In the genomic region with DNA sequence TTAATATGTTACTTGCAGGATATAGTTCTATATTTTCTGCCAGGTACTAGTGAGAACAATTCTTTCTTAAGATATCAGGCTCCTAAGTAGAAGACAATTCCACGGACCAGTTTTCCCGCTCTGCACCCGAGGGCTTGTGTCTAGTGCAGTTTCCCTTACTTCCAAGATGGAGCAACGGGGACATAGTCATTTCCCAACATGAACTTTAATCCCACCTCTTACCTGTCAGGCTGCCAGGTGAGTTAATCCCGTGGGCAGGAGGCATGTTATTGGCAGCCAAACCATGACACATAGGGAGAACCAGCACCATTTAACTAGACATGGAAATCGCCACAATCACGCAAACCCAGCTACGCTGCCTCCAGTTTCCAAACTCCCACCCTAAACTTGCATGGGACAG, we compare ENCODE assay signal across 31 mouse cellular contexts.
"Had no signal": no experiment of that assay in that cellular context is flagged by ENCODE, and none has a peak within 500 bp of the region (broad histone marks: within the 10 kb centered on the region; RNA-seq: fewer than 3 reads in every experiment).

No protein-coding gene starts in this region.

- H3K9ac ChIP-seq: limb, embryonic 12.5 days; limb, embryonic 13.5 days; limb, embryonic 15.5 days; liver, embryonic 12.5 days; liver, embryonic 13.5 days; liver, embryonic 14.5 days; liver, embryonic 15.5 days; lung, embryonic 14.5 days; lung, embryonic 15.5 days; midbrain, embryonic 12.5 days; midbrain, embryonic 13.5 days; midbrain, embryonic 15.5 days; neural tube, embryonic 12.5 days had no signal

- H3K4me2 ChIP-seq: limb, embryonic 12.5 days; limb, embryonic 13.5 days; limb, embryonic 15.5 days; liver, embryonic 11.5 days; liver, embryonic 12.5 days; liver, embryonic 13.5 days; liver, embryonic 15.5 days; lung, embryonic 14.5 days; lung, embryonic 15.5 days; midbrain, embryonic 11.5 days; midbrain, embryonic 12.5 days; midbrain, embryonic 13.5 days; midbrain, embryonic 15.5 days; neural tube, embryonic 12.5 days had no signal

- H3K27me3 ChIP-seq: limb, embryonic 12.5 days; limb, embryonic 13.5 days; limb, embryonic 15.5 days; liver, embryonic 12.5 days; liver, embryonic 13.5 days; liver, embryonic 15.5 days; lung, embryonic 15.5 days; megakaryocyte, embryonic 14.5 days; midbrain, embryonic 12.5 days; midbrain, embryonic 13.5 days; midbrain, embryonic 15.5 days; neural tube, embryonic 12.5 days had no signal

- H3K9me3 ChIP-seq: limb, embryonic 10.5 days; limb, embryonic 12.5 days; limb, embryonic 13.5 days; limb, embryonic 15.5 days; liver, embryonic 12.5 days; liver, embryonic 15.5 days; lung, embryonic 15.5 days; midbrain, embryonic 10.5 days; midbrain, embryonic 12.5 days; midbrain, embryonic 13.5 days; midbrain, embryonic 15.5 days; neural tube, embryonic 12.5 days had no signal

- H3K4me1 ChIP-seq: limb, embryonic 12.5 days; limb, embryonic 13.5 days; limb, embryonic 15.5 days; liver, embryonic 12.5 days; liver, embryonic 13.5 days; liver, embryonic 15.5 days; lung, embryonic 15.5 days; megakaryocyte, embryonic 14.5 days; midbrain, embryonic 10.5 days; midbrain, embryonic 12.5 days; midbrain, embryonic 13.5 days; midbrain, embryonic 15.5 days; neural tube, embryonic 12.5 days had no signal

- H3K36me3 ChIP-seq: limb, embryonic 10.5 days; limb, embryonic 12.5 days; limb, embryonic 13.5 days; limb, embryonic 15.5 days; liver, embryonic 12.5 days; liver, embryonic 13.5 days; liver, embryonic 15.5 days; lung, embryonic 15.5 days; midbrain, embryonic 10.5 days; midbrain, embryonic 12.5 days; midbrain, embryonic 13.5 days; midbrain, embryonic 15.5 days; neural tube, embryonic 12.5 days had no signal

- H3K27ac ChIP-seq: limb, embryonic 10.5 days; limb, embryonic 12.5 days; limb, embryonic 13.5 days; limb, embryonic 15.5 days; liver, embryonic 12.5 days; liver, embryonic 13.5 days; liver, embryonic 14.5 days; liver, embryonic 15.5 days; lung, embryonic 15.5 days; macrophage; midbrain, embryonic 10.5 days; midbrain, embryonic 12.5 days; midbrain, embryonic 13.5 days; midbrain, embryonic 15.5 days; neural tube, embryonic 12.5 days had no signal

- ATAC-seq: liver, embryonic 12.5 days; lung, postnatal 0 days; midbrain, embryonic 13.5 days; midbrain, embryonic 15.5 days; midbrain, embryonic 16.5 days had no signal

- DNase-seq: left cerebral cortex, postnatal 4 days; liver; liver, embryonic 13.5 days; lung, adult 18-20 months; lung, adult 2 months; lung, embryonic 14.5 days; lung, postnatal 10 days; lung, postnatal 14 days; lung, postnatal 36 days; lung, postnatal 4 days; midbrain, embryonic 14.5 days had no signal

- H3K4me3 ChIP-seq: limb, embryonic 10.5 days; limb, embryonic 12.5 days; limb, embryonic 13.5 days; limb, embryonic 15.5 days; liver, embryonic 12.5 days; liver, embryonic 13.5 days; liver, embryonic 15.5 days; lung, embryonic 15.5 days; megakaryocyte, embryonic 14.5 days; midbrain, embryonic 10.5 days; midbrain, embryonic 12.5 days; midbrain, embryonic 13.5 days; midbrain, embryonic 15.5 days; myocyte; neural tube, embryonic 12.5 days had no signal
